Mouse (Mus musculus): ENCODE results near the gene Arid5b. TPM values are rescaled to one million over a fixed set of nuclear protein-coding genes. Genes with fewer than 3 reads are reported as not detected.
"Not testable (repeated sequence)": the region's sequence is repeated elsewhere in the genome, so short reads cannot be mapped to it uniquely, and the experiment has no call there.

The Arid5b gene
- total RNA-seq, 2 experiments from 2014 or later, result 8.3 to 16.9 TPM

DNA sequence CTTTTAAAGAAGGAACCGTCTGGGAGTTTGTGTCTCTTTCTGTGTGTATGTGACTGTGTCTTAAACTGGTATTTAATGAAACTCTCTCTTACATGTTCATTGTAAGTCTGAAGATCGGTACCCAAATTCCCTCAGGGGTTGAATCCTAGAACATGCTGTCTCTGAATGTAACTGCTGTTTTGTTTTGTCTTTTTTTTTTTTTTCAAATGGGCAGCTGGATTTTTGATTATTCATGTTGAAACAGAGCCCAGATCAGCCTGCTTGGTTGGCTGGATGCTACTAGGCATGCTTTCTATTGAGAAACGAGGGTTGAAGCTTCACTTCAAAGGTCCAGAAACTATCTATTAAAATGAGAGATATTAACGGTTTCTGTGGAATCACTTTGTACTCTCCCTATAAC, 177.3 kb downstream of the Arid5b start:
- intact Hi-C loops (cut with DNase I), result no loop called here
- no peak overlapping the region for H3K4me3 ChIP-seq
- no peak for DNase-seq
- TF ChIP-seq CTCF (IDR thresholded peaks at IDR 0.05), result no peak
- peak overlapping the region; percentile 85 for H3K27ac ChIP-seq

DNA sequence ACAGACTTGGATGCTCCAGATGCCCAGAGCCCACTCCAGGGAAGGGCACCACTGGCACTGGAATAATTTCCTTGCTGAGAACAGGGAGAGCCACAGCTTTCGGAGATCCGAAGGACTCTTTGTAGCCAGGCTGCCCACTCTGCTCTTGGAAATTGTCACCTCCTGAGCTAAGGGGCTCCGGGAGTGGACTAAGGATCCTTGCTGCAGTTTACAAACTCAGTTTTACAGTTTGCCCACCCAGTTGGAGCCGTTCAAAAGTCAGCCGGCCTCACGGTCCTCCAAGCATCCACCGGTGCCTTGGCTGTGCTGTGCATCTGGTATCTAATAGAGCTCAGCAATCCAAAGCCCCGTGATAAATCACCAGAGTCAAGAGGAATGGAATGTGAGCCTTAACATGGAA, 178.0 kb downstream of the Arid5b start:
- Histone ChIP-seq H3K4me3 (no peak overlapping the region), H3K27ac (peak overlapping the region; percentile 85)
- intact Hi-C loops (cut with DNase I), result no loop called here
- DNase-seq, result no peak
- TF ChIP-seq CTCF (IDR thresholded peaks at IDR 0.05), result no peak

- H3K4me3 ChIP-seq; intact Hi-C loops (cut with DNase I); H3K27ac ChIP-seq; DNase-seq: not testable (repeated sequence)
Measured at GRCm38 (mm10) chr10:68099801-68100200, 178.7 kb downstream of the Arid5b start.

DNA sequence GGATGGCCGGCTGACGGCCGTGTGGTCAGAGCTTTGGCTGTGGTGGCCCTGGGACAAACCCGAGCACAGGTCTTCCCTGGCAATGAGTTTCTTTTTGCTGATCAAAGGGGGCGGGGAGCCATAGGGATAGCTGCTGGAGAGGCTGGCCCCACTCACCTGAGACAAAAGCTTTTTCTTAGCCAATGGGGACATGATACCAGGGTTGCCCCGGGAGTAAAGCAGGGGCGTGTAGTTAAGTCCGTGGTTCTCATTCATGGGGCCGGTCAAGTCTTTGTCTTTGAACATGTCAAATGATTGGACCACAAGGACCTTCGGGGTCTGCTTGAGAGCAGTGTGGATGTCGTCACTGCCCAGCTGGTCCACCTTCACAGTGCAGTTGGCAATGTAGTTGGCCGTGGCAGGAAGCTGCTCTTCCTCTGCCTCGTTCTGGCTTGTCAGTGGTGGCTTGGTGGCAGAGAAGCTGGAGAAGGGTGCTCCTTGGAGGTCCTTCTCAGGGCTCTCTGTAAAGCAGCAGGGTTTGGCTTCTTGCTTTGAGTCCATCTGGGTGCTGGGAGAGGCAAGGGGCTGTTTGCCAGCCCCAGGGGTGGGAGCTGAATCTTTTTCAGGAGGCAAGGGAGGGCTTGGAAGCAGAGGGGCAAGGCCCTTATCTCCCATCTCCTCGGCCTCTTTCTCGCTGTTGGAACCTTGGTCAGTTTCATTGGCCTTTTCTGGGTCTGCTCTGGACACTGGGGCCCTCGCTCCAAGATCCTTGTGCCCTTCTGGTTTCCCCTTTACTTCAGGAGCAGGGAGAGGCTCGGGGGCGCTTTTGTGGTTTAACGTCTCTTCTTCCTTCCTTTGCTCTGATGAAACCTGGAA, 180.5 kb downstream of the Arid5b start:
- DNase-seq, result no peak
- TF ChIP-seq CTCF (IDR thresholded peaks at IDR 0.05), result no peak
- H3K4me3 ChIP-seq, result no peak overlapping the region
- intact Hi-C loops (cut with DNase I), result no loop called here
- no peak overlapping the region for H3K27ac ChIP-seq

DNA sequence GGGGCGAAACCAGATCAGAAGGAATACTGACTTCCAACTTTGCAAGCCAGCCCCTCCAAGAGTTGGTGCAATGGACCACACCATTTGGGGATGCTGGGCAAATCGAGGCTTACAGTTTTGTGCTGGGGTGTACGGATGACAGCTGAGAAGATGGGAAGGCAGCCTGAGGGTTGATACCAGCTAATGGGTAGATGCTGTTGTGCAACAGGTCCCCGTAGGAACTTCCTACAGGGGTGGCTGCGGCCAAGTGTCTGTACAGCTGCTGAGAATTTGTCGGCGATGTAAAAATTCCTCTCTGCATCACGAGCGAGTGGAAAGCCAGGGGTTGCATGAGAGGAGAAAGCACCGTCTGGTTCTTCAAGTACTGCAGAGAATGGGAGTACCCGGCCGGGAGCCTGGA, 182.1 kb downstream of the Arid5b start:
- no peak for DNase-seq
- no peak for TF ChIP-seq CTCF (IDR thresholded peaks at IDR 0.05)
- intact Hi-C loops (cut with DNase I), result no loop called here
- H3K4me3 ChIP-seq, result no peak overlapping the region
- no peak overlapping the region for H3K27ac ChIP-seq

DNA sequence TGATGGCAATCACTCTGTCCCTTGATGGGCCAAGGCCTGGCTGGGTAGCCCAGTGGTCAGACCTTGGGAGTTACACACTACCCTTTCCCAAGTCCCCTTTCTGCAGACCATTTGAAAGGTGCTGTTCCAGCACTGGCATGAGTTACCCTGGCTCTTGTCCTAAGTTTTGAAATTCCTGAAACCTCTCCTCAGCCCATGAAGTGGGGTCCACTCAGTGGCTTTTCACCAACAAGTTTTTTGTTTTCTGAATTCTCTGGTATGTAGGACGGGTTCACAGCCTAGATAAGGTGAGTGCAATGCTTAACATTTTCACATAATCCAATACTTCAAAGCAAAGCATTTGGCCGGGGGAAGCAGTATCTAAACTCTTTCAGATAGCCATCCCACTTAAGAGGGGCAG, 183.4 kb downstream of the Arid5b start:
- no peak overlapping the region for H3K4me3 ChIP-seq
- no peak for DNase-seq
- H3K27ac ChIP-seq, result no peak overlapping the region
- no peak for TF ChIP-seq CTCF (IDR thresholded peaks at IDR 0.05)
- intact Hi-C loops (cut with DNase I), result no loop called here

- no peak for DNase-seq
- intact Hi-C loops (cut with DNase I), result loop anchor here (5.0 kb wide), 1 partner anchor 34 kb away; no protein-coding TSS in a partner anchor
- no peak overlapping the region for H3K4me3 ChIP-seq
- peak overlapping the region; percentile 84 for H3K27ac ChIP-seq
- TF ChIP-seq CTCF (IDR thresholded peaks at IDR 0.05), result no peak
Measured at GRCm38 (mm10) chr10:68093496-68093895, 185.0 kb downstream of the Arid5b start.

DNA sequence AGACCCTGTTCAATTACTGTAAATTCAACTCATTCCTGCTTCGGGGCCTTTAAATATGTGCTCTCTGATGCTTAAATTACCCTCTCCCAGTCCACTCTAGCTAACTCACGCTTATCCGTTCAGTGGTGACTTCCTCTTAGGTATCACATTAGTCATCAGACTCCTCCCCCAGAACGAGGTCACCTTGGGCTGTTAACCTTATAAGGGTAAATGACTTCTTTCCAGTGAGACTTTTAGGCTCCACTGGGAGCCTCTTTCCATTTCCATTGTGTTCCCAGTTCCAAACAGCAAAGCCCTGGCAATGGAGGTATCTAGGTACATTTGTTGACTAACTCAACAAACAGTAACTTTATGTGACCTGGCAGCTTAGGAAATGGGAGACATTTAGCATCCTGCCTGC, 186.7 kb downstream of the Arid5b start:
- Histone ChIP-seq H3K4me3 (no peak overlapping the region), H3K27ac (peak overlapping the region; percentile 84)
- intact Hi-C loops (cut with DNase I), result loop anchor here (5.0 kb wide), 1 partner anchor 35 kb away; no protein-coding TSS in a partner anchor
- no peak for DNase-seq
- TF ChIP-seq CTCF (IDR thresholded peaks at IDR 0.05), result no peak

DNA sequence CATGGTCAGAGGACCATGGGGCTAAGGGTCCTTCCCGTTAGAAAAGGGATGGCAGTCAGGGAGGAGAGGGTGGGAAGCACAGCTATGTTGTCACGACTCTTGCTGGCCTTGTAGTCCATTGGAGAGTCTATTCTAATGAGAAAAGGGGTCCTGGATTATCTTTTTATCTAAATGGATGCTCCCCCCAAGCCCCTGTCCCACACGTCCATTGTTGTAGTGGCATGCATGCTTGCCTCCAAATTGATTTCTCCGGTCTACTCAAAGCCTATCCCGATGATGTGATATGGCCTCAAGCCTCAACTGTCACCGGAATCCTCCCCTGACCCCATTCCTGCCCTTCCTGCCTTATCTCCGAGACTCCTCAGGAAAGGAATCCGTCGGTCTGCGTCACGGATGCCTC, 187.5 kb downstream of the Arid5b start:
- intact Hi-C loops (cut with DNase I), result loop anchor here (5.0 kb wide), 1 partner anchor 36 kb away; no protein-coding TSS in a partner anchor
- H3K4me3 ChIP-seq, result no peak overlapping the region
- TF ChIP-seq CTCF (IDR thresholded peaks at IDR 0.05), result no peak
- DNase-seq, result no peak
- peak overlapping the region; percentile 84 for H3K27ac ChIP-seq

- H3K4me3 ChIP-seq, result no peak overlapping the region
- intact Hi-C loops (cut with DNase I), result loop anchor here (5.0 kb wide), 1 partner anchor 37 kb away; no protein-coding TSS in a partner anchor
- no peak for DNase-seq
- H3K27ac ChIP-seq, result peak overlapping the region; percentile 84
- TF ChIP-seq CTCF (IDR thresholded peaks at IDR 0.05), result no peak
Measured at GRCm38 (mm10) chr10:68090544-68090943, 188.0 kb downstream of the Arid5b start.

- intact Hi-C loops (cut with DNase I), result loop anchor here (5.0 kb wide), 1 partner anchor 37 kb away; no protein-coding TSS in a partner anchor
- DNase-seq, result peak; percentile 93
- Histone ChIP-seq H3K4me3 (peak overlapping the region; percentile 45), H3K27ac (peak overlapping the region; percentile 84)
- TF ChIP-seq CTCF (IDR thresholded peaks at IDR 0.05), result peak; percentile 31; the same call in 1 of the 2 replicates
Measured at GRCm38 (mm10) chr10:68090197-68090535, 188.4 kb downstream of the Arid5b start.

DNA sequence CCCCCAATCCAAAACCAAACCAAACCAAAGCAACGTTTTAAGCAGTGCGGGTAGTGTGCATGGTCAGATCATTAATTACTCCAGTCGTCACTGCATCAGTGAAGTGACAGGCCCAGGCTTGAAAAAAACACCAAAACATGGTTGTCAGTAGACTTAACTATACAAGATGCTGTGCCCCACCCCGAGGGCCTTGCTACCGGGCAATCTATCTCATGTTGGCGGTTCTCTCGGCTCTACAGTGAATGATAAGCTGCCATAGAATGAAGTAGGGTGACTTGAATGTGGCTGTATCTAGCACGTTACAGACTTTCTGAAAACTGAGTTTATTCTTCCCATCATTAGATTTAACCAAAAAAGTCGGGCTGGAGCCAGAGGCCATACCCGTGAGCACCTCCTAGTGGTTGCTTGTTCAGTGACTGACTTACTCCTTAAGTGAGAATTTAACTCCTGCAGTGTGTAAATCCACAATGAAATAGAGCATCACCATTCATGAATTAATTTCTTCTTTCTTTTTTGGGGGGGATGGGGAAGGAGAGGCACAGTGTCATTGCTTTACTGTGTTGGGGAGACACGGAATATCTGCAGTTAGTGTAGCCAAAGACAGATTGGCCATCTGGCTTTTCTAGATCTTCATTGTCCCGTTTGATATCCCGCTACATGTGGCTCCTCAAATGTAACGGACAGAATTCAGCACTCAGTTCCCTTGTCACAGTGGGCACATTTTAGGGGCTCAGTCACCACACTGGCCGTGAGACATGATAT, 188.9 kb downstream of the Arid5b start:
- TF ChIP-seq CTCF (IDR thresholded peaks at IDR 0.05), result peak; percentile 53
- no peak for DNase-seq
- Histone ChIP-seq H3K4me3 (peak overlapping the region; percentile 45), H3K27ac (peak overlapping the region; percentile 84)
- intact Hi-C loops (cut with DNase I), result loop anchor here (5.0 kb wide), 1 partner anchor 38 kb away; no protein-coding TSS in a partner anchor

DNA sequence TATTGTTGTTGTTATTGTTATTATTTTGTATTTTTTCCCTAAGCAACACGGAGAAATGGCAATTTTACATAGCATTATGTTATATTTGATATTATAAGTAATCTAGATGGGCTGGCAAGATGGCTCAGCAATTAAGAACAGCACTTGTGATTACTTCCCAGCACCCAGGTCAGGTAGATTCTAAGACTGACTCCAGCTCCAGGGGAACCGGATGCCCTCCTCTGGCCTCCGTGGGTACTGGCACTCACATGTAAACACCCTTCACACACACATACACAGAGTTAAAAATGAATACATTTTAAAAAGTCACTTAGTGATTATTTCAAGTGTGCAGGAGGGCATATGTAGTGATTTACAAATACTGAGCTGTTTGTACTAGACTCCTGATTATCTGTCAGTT, 190.8 kb downstream of the Arid5b start:
- intact Hi-C loops (cut with DNase I), result no loop called here
- TF ChIP-seq CTCF (IDR thresholded peaks at IDR 0.05), result peak; percentile 6; the same call in 1 of the 2 replicates
- no peak for DNase-seq
- Histone ChIP-seq H3K27ac (no peak overlapping the region), H3K4me3 (no peak overlapping the region)

Data from gastrocnemius, adult 2 months (tissue).